Mouse (Mus musculus) testis, adult 2 months (tissue): Measurements from ENCODE around the gene Svip. TPM values are rescaled to one million over a fixed set of nuclear protein-coding genes. Genes with fewer than 3 reads are reported as not detected.
A peak's percentile ranks its signal among the peaks of the same experiment; 100 is the strongest.

Experiments used
- H3K27ac ChIP-seq: fragments of 200-500 bp; 2 replicates; pipeline ENCODE4 v1.5.1; 2012; ENCODE audit warnings: low read depth, low read length; ENCODE audit not compliant: control insufficient read depth, insufficient read depth
- H3K27me3 ChIP-seq: fragments of 200-500 bp; 2 replicates; pipeline ENCODE4 v1.6.1; 2012; ENCODE audit warnings: mild to moderate bottlenecking, low read length, moderate library complexity; ENCODE audit not compliant: control insufficient read depth, insufficient read depth
- H3K36me3 ChIP-seq: fragments of 200-500 bp; 2 replicates; pipeline ENCODE4 v1.6.1; 2012; ENCODE audit warnings: mild to moderate bottlenecking, low read length; ENCODE audit not compliant: control insufficient read depth, insufficient read depth
- H3K4me1 ChIP-seq: fragments of 200-500 bp; 2 replicates; pipeline ENCODE4 v1.6.1; 2012; ENCODE audit warnings: low read length; ENCODE audit not compliant: control insufficient read depth, insufficient read depth
- H3K4me3 ChIP-seq: fragments of 200-500 bp; 2 replicates; pipeline ENCODE4 v1.5.1; 2012; ENCODE audit warnings: low read depth, mild to moderate bottlenecking, low read length, moderate library complexity, mixed read lengths; ENCODE audit not compliant: control insufficient read depth
- CTCF ChIP-seq: fragments of 200-500 bp; IDR thresholded peaks from 2 replicates; pipeline ENCODE4 v1.5.1; 2012; ENCODE audit warnings: low read depth, mild to moderate bottlenecking, inconsistent platforms, low read length, moderate library complexity; ENCODE audit not compliant: control insufficient read depth, insufficient read depth, insufficient replicate concordance
- POLR2A ChIP-seq: fragments of 200-500 bp; IDR thresholded peaks from 2 replicates; pipeline ENCODE4 v1.6.1; 2012; ENCODE audit warnings: low read depth, mild to moderate bottlenecking, inconsistent platforms, low read length, moderate library complexity; ENCODE audit not compliant: control insufficient read depth
- polyA plus RNA-seq: library from polyadenylated mRNA; depleted of rRNA; stranded (reverse); fragments of >200 nt; gene quantifications from 2 replicates; pipeline ENCODE4 v1.2.3, GENCODE M21; 2012; rRNA removed

The Svip gene
- polyA plus RNA-seq: 262 and 276 TPM in 2 replicates

DNA sequence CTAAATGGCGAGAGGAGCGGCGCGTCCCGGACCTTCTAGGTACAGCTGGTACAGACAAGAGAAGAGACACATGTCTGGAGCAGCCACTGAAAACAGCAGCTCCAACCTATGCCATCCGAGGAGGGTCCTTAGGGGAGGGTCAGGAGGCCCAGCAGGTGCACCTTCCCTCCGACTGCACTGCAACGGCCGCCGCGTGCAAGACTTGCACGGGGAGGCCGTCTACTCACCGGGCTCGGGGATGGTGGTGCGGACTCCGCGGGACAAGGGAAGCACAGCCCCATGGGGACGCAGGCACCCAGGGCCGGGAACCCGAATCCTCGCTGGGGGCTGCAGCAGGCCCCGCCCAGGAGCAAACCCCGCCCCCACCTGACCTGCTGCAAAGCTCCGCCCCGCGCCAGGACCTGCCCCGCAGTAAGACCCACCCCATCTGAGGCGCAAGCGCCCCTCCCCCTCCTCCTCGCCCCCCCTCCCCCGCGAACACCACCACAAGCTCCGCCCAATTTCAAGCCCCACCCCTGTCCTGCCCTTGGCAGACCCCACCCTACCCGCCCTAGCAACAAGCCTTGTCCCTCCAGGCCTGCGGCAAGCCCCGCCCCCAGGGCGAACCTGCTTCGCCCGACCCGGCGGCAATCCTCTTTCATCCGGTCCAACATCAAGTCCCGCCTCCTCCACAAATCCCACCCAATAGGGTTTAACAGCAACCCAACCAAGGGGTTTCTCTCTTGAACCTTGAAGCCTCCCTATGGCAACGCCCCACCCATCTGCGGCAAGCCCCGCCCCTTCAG is at the start of gene Svip:
TSS of gene Svip (minus strand) at position 508 of the 785 bp plus-strand sequence.
- peaks cover under 1% of the 10 kb centered on the region for H3K36me3 ChIP-seq
- H3K4me3 ChIP-seq: peak within 1 kb of the TSS; percentile 96
- H3K27ac ChIP-seq: peak within 1 kb of the TSS; percentile 76
- no peaks in the 10 kb centered on the region for H3K27me3 ChIP-seq
- H3K4me1 ChIP-seq: peaks cover 4% of the 10 kb centered on the region; the same call in 1 of the 2 replicates
- TF ChIP-seq POLR2A: no peak; the same call in 1 of the 2 replicates
- TF ChIP-seq CTCF: no peak

DNA sequence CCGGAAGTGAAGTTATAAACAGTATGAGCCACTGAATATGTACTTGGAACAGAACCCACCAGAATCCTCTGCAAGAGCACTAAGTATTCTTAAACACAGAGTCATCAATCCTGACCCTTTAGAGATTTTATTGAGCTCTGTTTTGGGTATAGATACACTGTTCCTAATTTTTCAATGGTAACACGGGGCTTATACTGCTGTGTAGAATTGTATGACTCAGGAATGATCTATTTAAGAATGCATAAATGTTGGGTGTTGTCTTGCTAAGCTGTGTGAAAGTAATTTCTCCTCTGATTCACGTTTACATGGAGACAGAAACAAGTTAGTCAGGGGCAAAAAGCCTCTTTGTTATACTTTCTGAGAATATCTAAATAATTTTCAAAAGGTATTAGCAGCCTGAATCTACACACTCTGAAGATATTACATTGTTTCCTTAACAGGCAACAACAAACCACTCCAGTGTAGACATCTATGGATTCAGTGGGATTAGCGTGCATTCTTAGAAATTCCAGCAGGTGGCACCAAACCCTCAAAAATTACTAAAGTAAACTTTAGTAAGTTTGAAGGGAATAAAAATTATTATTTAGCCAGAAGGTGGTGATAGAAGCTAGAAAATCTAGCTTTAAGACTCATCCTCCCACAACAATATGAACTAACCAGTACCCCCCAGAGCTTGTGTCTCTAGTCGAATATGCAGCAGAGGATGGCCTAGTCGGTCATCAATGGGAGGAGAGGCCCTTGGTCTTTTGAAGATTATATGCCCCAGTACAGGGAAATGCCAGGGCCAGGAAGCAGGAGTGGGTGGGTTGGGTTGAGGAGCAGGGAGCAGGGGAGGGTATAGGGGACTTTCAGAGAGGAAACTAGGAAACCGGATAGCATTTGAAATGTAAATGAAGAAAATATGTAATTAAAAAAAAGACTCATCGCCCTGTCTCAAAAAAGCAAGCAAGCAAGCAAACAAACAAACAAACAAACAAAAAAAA is 32.1 kb upstream of the Svip start:
- no peak for TF ChIP-seq POLR2A
- TF ChIP-seq CTCF: no peak

DNA sequence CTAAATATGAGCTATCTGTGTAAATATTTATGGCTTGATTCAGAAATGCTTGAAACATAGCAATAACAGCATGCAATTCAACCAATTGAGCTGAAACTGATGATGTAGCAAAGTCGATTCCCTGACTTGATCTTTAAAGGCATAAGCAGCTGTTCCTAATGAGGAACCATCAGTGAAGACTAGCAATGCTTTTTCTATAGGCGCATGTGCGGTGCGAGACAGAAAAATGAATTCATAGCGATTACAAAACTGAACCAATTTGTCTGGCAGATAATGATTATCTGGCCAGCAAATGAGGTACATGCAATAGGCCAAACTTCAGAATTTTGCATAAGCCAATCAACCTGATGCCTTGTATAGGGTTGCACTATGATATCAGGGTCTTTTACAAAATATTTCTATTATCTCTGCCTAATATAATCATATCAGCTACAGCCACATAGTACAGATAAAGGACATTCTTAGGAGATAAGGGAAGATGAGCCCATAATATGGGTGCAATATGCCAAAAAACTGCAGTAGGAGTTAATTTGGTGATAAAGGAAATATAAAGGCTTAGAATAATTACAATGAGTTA is 18.3 kb upstream of the Svip start:
- Histone ChIP-seq H3K4me1 (no peaks in the 10 kb centered on the region), H3K27ac (no peak overlapping the region), H3K4me3 (no peak overlapping the region), H3K36me3 (no peaks in the 10 kb centered on the region), H3K27me3 (no peaks in the 10 kb centered on the region)
- TF ChIP-seq POLR2A (no peak), CTCF (no peak)

More for the DNA sequence above, 32.1 kb upstream of the Svip start:
- H3K4me3 ChIP-seq: no peak overlapping the region
- no peaks in the 10 kb centered on the region for H3K36me3 ChIP-seq
- H3K27ac ChIP-seq: no peak overlapping the region
- H3K27me3 ChIP-seq: no peaks in the 10 kb centered on the region
- H3K4me1 ChIP-seq: no peaks in the 10 kb centered on the region

DNA sequence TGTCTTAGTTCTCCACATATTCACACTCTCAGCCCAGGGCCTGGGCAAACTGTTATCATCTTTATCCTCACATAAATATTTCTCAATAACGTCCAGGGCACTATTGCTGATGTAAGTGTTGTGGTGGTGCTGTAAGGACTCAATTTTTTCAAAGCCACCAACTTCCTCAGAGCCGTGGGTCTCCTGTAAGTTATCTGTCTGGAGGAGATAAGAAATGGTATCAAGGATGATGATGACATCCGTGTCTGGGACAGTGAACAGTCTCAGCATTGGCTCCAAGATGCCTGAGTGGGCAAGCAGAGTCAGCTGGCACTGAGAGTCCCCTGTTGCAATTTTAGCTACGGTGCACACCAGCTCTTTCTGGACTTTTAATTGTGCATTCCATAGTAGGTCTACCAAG is 16.2 kb upstream of the Svip start:
- TF ChIP-seq POLR2A (no peak), CTCF (no peak)
- no peaks in the 10 kb centered on the region for H3K36me3 ChIP-seq
- no peaks in the 10 kb centered on the region for H3K4me1 ChIP-seq
- H3K4me3 ChIP-seq: no peak overlapping the region
- H3K27me3 ChIP-seq: no peaks in the 10 kb centered on the region
- no peak overlapping the region for H3K27ac ChIP-seq

DNA sequence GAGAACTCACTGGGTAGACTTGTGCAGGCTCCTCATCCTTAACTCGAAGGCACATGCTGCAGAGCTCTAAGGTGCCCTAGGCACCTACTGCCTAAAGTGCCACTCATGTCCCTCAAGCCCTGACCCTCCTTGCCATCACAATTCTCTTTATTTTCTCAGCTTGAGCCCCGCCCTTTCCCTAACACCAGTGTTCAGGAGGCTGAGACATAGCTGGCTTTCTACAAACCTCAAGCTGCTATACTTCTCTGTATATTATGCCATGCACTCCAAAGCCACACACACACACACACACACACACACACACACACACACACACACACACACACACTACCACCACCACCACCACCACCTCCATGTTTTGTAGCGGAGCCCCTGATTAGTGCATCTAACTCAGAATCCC is 9.8 kb upstream of the Svip start, which contains the start of gene 1700015G11Rik:
TSS of gene 1700015G11Rik (minus strand) at position 101 of the 400 bp plus-strand sequence.
- peak within 1 kb of the TSS; percentile 19; the same call in 1 of the 2 replicates for H3K27ac ChIP-seq
- no peaks in the 10 kb centered on the region for H3K36me3 ChIP-seq
- no peaks in the 10 kb centered on the region for H3K27me3 ChIP-seq
- TF ChIP-seq POLR2A: peak; percentile 52; the same call in 1 of the 2 replicates
- no peak for TF ChIP-seq CTCF
- peak within 1 kb of the TSS; percentile 68 for H3K4me3 ChIP-seq
- no peaks in the 10 kb centered on the region for H3K4me1 ChIP-seq

DNA sequence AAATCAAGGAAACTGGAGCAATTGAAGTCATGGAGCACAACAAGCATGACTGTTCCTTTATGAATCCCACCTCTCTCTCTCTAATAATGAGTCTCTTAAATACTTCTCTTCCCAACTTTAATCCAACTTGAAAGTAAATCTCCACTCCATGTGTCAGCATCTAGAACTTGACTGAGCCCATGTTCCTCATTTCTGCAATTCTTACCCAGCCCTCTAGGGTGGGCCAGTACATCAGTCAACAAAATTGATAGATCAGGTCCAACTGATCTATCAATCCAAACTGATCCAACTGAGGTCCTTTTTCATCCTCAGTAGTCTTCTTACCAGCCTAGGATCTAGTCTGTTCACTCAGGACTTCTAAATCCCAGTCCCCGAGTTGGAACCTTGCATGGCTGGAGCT is 9.4 kb upstream of the Svip start:
- H3K4me1 ChIP-seq: no peaks in the 10 kb centered on the region
- no peak for TF ChIP-seq POLR2A
- TF ChIP-seq CTCF: no peak
- peak overlapping the region; percentile 19; the same call in 1 of the 2 replicates for H3K27ac ChIP-seq
- no peaks in the 10 kb centered on the region for H3K27me3 ChIP-seq
- peak overlapping the region; percentile 68 for H3K4me3 ChIP-seq
- no peaks in the 10 kb centered on the region for H3K36me3 ChIP-seq
